Mouse (Mus musculus) limb, embryonic 13.5 days (tissue): Measurements from ENCODE around the gene Rps19bp1. TPM values are rescaled to one million over a fixed set of nuclear protein-coding genes. Genes with fewer than 3 reads are reported as not detected.

Experiments
- ATAC-seq: fragments of 200-750 bp; cut with Nextera tagmentation; 2 replicates; pipeline ENCODE4 v1.8.0; 2017; ENCODE audit warnings: low read depth, moderate number of reproducible peaks, moderate TSS enrichment; ENCODE audit not compliant: low FRiP score
- H3K27ac ChIP-seq: fragments of 300-500 bp; sonication (generic); 2 replicates; pipeline ENCODE4 v1.5.1; 2015; ENCODE audit warnings: inconsistent platforms, mild to moderate bottlenecking, moderate library complexity
- H3K27me3 ChIP-seq: fragments of 300-500 bp; sonication (generic); 2 replicates; pipeline ENCODE4 v1.6.1; 2015; ENCODE audit warnings: mild to moderate bottlenecking, inconsistent platforms
- H3K36me3 ChIP-seq: fragments of 300-500 bp; sonication (generic); 2 replicates; pipeline ENCODE4 v1.6.1; 2015; ENCODE audit warnings: inconsistent platforms, mild to moderate bottlenecking, moderate library complexity
- H3K4me1 ChIP-seq: fragments of 300-500 bp; sonication (generic); 2 replicates; pipeline ENCODE4 v1.6.1; 2015; ENCODE audit warnings: inconsistent platforms
- H3K4me2 ChIP-seq: fragments of 300-500 bp; sonication (generic); replicated peaks from 2 replicates; pipeline ENCODE4 v1.6.1; 2015; ENCODE audit warnings: inconsistent platforms, mild to moderate bottlenecking, moderate library complexity
- H3K4me3 ChIP-seq: fragments of 300-500 bp; sonication (generic); 2 replicates; pipeline ENCODE4 v1.5.1; 2015; ENCODE audit warnings: moderate library complexity, mild to moderate bottlenecking, inconsistent platforms
- H3K9ac ChIP-seq: fragments of 300-500 bp; sonication (generic); 2 replicates; pipeline ENCODE4 v1.6.1; 2015; ENCODE audit warnings: mild to moderate bottlenecking, inconsistent platforms
- H3K9me3 ChIP-seq: fragments of 300-500 bp; sonication (generic); 2 replicates; pipeline ENCODE4 v1.6.1; 2016; ENCODE audit warnings: inconsistent platforms
- WGBS: fragments of 180-500 bp; shearing (Covaris S2); methylation state at CpG from one replicate; pipeline ENCODE4 v1.1.7; 2015; 5-methylcytosine and 5-hydroxymethylcytosine counted together
- polyA plus RNA-seq: library from polyadenylated mRNA; unstranded; fragments of >200 nt; fragmentation: Nextera tagmentation; extraction: Ambion mirVana; gene quantifications from 2 replicates; pipeline ENCODE4 v1.2.1, GENCODE M21; 2015

Rps19bp1 gene
- polyA plus RNA-seq, 1 experiment from 2014 or later = 59.3 TPM

- H3K27ac ChIP-seq = no peak overlapping the region
- H3K4me1 ChIP-seq = no peaks in the 10 kb centered on the region
- H3K4me2 ChIP-seq = no peak overlapping the region
- no peak overlapping the region for H3K4me3 ChIP-seq
- H3K27me3 ChIP-seq = peaks cover 23% of the 10 kb centered on the region
- no peak overlapping the region for H3K9ac ChIP-seq
- ATAC-seq = no peak
- 44% methylated on average over 9 of the region's 9 CpGs for WGBS
- H3K9me3 ChIP-seq = 0 out of 2 replicates have a peak, but pooled peaks cover 5% of the 10 kb centered on the region
- H3K36me3 ChIP-seq = no peaks in the 10 kb centered on the region
Observed at GRCm38 (mm10) chr15:80277107-80277506, 13.0 kb upstream of the Rps19bp1 start.

DNA sequence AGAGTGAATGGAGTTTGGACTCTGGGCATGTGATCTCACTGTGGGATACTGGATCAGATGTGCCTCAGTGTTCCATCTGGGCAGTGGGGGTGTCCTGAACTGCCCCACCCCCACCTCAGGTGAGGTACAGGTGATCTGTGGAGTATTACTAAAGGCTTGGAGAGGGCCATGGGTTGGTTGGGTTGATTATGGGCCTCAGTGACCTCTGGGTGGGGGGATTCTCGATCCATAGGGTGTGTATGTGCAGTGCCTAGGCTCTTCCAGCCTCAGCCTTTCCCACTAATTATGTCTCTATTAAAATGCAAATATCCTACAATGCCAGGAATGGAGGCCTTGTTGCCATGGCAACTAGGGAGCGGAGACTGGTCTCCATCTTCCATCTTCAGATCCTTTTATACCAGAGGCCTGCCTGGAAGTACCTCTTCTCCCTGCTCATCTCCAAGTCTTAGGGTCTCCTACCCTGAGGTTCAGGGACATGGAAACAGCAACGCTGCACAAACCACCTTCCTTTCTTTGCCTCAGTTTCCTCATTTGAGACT is 7.8 kb upstream of the Rps19bp1 start:
- no peaks in the 10 kb centered on the region for H3K36me3 ChIP-seq
- 79% methylated on average over 3 of the region's 3 CpGs for WGBS
- no peaks in the 10 kb centered on the region for H3K4me1 ChIP-seq
- H3K9me3 ChIP-seq = 0 out of 2 replicates have a peak, but pooled peaks cover 4% of the 10 kb centered on the region
- no peak for ATAC-seq
- H3K4me3 ChIP-seq = no peak overlapping the region
- no peak overlapping the region for H3K27ac ChIP-seq
- no peak overlapping the region for H3K4me2 ChIP-seq
- no peak overlapping the region for H3K9ac ChIP-seq
- H3K27me3 ChIP-seq = peaks cover 7% of the 10 kb centered on the region; the same call in 1 of the 2 replicates

GRCm38 (mm10) chr15:80266281-80266680 is 2.2 kb upstream of the Rps19bp1 start:
- Histone ChIP-seq H3K27me3 (no peaks in the 10 kb centered on the region), H3K4me2 (no peak overlapping the region), H3K4me1 (peaks cover 16% of the 10 kb centered on the region), H3K9me3 (0 out of 2 replicates have a peak, but pooled peaks cover 4% of the 10 kb centered on the region), H3K4me3 (no peak overlapping the region), H3K27ac (no peak overlapping the region), H3K36me3 (0 out of 2 replicates have a peak, but pooled peaks cover 4% of the 10 kb centered on the region), H3K9ac (no peak overlapping the region)
- no peak for ATAC-seq
- 0% methylated on average over 2 of the region's 2 CpGs for WGBS

DNA sequence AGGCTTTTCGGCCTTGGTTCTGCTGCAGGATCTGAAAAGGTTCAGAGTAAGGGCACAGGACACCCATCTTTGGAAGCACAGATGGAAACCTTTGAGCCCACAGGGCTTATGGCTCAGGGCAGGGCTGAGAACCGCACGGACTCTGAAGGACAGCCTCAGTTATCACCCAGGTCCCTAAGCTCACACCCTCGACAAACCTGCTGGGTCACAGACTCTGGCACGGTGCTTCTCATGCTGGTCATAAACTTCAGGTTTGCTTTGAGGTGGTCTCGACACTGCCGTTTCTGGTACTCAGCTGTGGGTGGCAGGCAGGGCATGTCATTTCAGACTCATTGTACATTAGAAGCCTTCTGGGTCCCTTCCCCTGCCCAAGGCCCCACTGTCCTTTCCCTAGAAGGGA is 3.0 kb downstream of the Rps19bp1 start:
- 82% methylated on average over 7 of the region's 7 CpGs for WGBS
- Histone ChIP-seq H3K27ac (no peak overlapping the region), H3K9me3 (no peaks in the 10 kb centered on the region), H3K4me1 (peaks cover 50% of the 10 kb centered on the region), H3K4me3 (no peak overlapping the region), H3K9ac (no peak overlapping the region), H3K4me2 (no peak overlapping the region), H3K36me3 (peaks cover 48% of the 10 kb centered on the region), H3K27me3 (no peaks in the 10 kb centered on the region)
- ATAC-seq = no peak

- no peak for ATAC-seq
- H3K27ac ChIP-seq = no peak overlapping the region
- H3K27me3 ChIP-seq = no peaks in the 10 kb centered on the region
- H3K36me3 ChIP-seq = peaks cover 50% of the 10 kb centered on the region
- H3K9me3 ChIP-seq = no peaks in the 10 kb centered on the region
- no peak overlapping the region for H3K4me3 ChIP-seq
- no peak overlapping the region for H3K9ac ChIP-seq
- WGBS = 11% methylated on average over 3 of the region's 3 CpGs
- no peak overlapping the region for H3K4me2 ChIP-seq
- H3K4me1 ChIP-seq = peaks cover 50% of the 10 kb centered on the region
Observed at GRCm38 (mm10) chr15:80260677-80261076, 3.4 kb downstream of the Rps19bp1 start.

GRCm38 (mm10) chr15:80259406-80260045 is 4.6 kb downstream of the Rps19bp1 start:
- Histone ChIP-seq H3K9ac (no peak overlapping the region), H3K4me1 (peaks cover 49% of the 10 kb centered on the region), H3K9me3 (no peaks in the 10 kb centered on the region), H3K4me3 (0 out of 2 replicates have a peak overlapping the region, but pooled peaks have one; percentile 5), H3K27me3 (no peaks in the 10 kb centered on the region), H3K4me2 (no peak overlapping the region), H3K36me3 (peaks cover 50% of the 10 kb centered on the region), H3K27ac (peak overlapping the region; percentile 98; the same call in 1 of the 2 replicates)
- no peak for ATAC-seq
- WGBS = 84% methylated on average over 8 of the region's 8 CpGs

- ATAC-seq = no peak
- H3K4me1 ChIP-seq = peaks cover 56% of the 10 kb centered on the region
- WGBS = 44% methylated on average over 11 of the region's 11 CpGs
- H3K36me3 ChIP-seq = peaks cover 50% of the 10 kb centered on the region
- H3K9me3 ChIP-seq = no peaks in the 10 kb centered on the region
- H3K4me3 ChIP-seq = peak overlapping the region; percentile 100
- H3K9ac ChIP-seq = peak overlapping the region; percentile 35; the same call in 1 of the 2 replicates
- H3K27me3 ChIP-seq = no peaks in the 10 kb centered on the region
- peak overlapping the region; percentile 98; the same call in 1 of the 2 replicates for H3K27ac ChIP-seq
- H3K4me2 ChIP-seq = peak overlapping the region; percentile 96; the same call in 1 of the 2 replicates
Observed at GRCm38 (mm10) chr15:80258240-80259170, 5.6 kb downstream of the Rps19bp1 start.

- H3K4me1 ChIP-seq = peaks cover 56% of the 10 kb centered on the region
- H3K36me3 ChIP-seq = peaks cover 50% of the 10 kb centered on the region
- no peaks in the 10 kb centered on the region for H3K9me3 ChIP-seq
- H3K27me3 ChIP-seq = no peaks in the 10 kb centered on the region
- H3K4me3 ChIP-seq = peak overlapping the region; percentile 100
- WGBS = 24% methylated on average over 4 of the region's 4 CpGs
- H3K27ac ChIP-seq = peak overlapping the region; percentile 98; the same call in 1 of the 2 replicates
- peak overlapping the region; percentile 35; the same call in 1 of the 2 replicates for H3K9ac ChIP-seq
- ATAC-seq = no peak
- H3K4me2 ChIP-seq = peak overlapping the region; percentile 96
Observed at GRCm38 (mm10) chr15:80257602-80258239, 6.4 kb downstream of the Rps19bp1 start.

- peaks cover 60% of the 10 kb centered on the region for H3K4me1 ChIP-seq
- H3K9me3 ChIP-seq = no peaks in the 10 kb centered on the region
- peaks cover 51% of the 10 kb centered on the region for H3K36me3 ChIP-seq
- no peak for ATAC-seq
- 59% methylated on average over 12 of the region's 12 CpGs for WGBS
- H3K4me2 ChIP-seq = peak overlapping the region; percentile 96
- peak overlapping the region; percentile 100 for H3K9ac ChIP-seq
- H3K27me3 ChIP-seq = no peaks in the 10 kb centered on the region
- H3K27ac ChIP-seq = peak overlapping the region; percentile 98
- H3K4me3 ChIP-seq = peak overlapping the region; percentile 100
Observed at GRCm38 (mm10) chr15:80256656-80257601, 7.2 kb downstream of the Rps19bp1 start.

- H3K27ac ChIP-seq = peak overlapping the region; percentile 98
- no peaks in the 10 kb centered on the region for H3K27me3 ChIP-seq
- peak overlapping the region; percentile 100 for H3K4me3 ChIP-seq
- peaks cover 57% of the 10 kb centered on the region for H3K36me3 ChIP-seq
- peak overlapping the region; percentile 100 for H3K9ac ChIP-seq
- peak overlapping the region; percentile 96 for H3K4me2 ChIP-seq
- no peaks in the 10 kb centered on the region for H3K9me3 ChIP-seq
- peaks cover 65% of the 10 kb centered on the region for H3K4me1 ChIP-seq
- ATAC-seq = no peak
- WGBS = 9% methylated on average over 16 of the region's 16 CpGs
Observed at GRCm38 (mm10) chr15:80256242-80256641, 7.9 kb downstream of the Rps19bp1 start.
